Comparison of ENCODE assay signal across 28 mouse cellular contexts in genomic region chr7:37481165-37481564, GRCm38 (mm10).
"Had no signal": no experiment of that assay in that cellular context is flagged by ENCODE, and none has a peak within 500 bp of the region (broad histone marks: within the 10 kb centered on the region; RNA-seq: fewer than 3 reads in every experiment).

No protein-coding gene starts in this region.

- DNase-seq: cerebellum, adult 18-20 months; cerebellum, adult 2 months; cerebellum, adult 8-10 months; cerebellum, adult 9-10 months; cerebellum, adult 9-11 months; cerebellum, postnatal 10 days; cerebellum, postnatal 14 days; cerebellum, postnatal 25 days; cerebellum, postnatal 36 days; embryo, embryonic 11 days; forebrain, postnatal 0 days; gastrocnemius, adult 2 months; gastrocnemius, postnatal 10 days; gastrocnemius, postnatal 14 days; gastrocnemius, postnatal 25 days; gastrocnemius, postnatal 36 days; heart, adult 11 months had no signal

- ATAC-seq: forebrain, embryonic 13.5 days; forebrain, embryonic 14.5 days; forebrain, embryonic 15.5 days; forebrain, embryonic 16.5 days; forebrain, postnatal 0 days had no signal

- H3K36me3 ChIP-seq: embryonic facial prominence, embryonic 12.5 days; embryonic facial prominence, embryonic 13.5 days; embryonic facial prominence, embryonic 15.5 days; forebrain, embryonic 15.5 days had no signal

- H3K9me3 ChIP-seq: embryonic facial prominence, embryonic 10.5 days; embryonic facial prominence, embryonic 12.5 days; embryonic facial prominence, embryonic 13.5 days; embryonic facial prominence, embryonic 15.5 days; forebrain, embryonic 10.5 days; forebrain, embryonic 12.5 days; forebrain, embryonic 13.5 days; forebrain, embryonic 15.5 days had no signal

- H3K4me2 ChIP-seq: embryonic facial prominence, embryonic 12.5 days; embryonic facial prominence, embryonic 13.5 days; embryonic facial prominence, embryonic 15.5 days; forebrain, embryonic 12.5 days; forebrain, embryonic 13.5 days; forebrain, embryonic 15.5 days had no signal

- H3K4me1 ChIP-seq: embryonic facial prominence, embryonic 12.5 days; embryonic facial prominence, embryonic 13.5 days; forebrain, embryonic 12.5 days; forebrain, embryonic 15.5 days had no signal

- H3K4me3 ChIP-seq: embryonic facial prominence, embryonic 10.5 days; embryonic facial prominence, embryonic 12.5 days; embryonic facial prominence, embryonic 13.5 days; embryonic facial prominence, embryonic 15.5 days; erythroblast, embryonic 14.5 days; forebrain, embryonic 10.5 days; forebrain, embryonic 12.5 days; forebrain, embryonic 13.5 days; forebrain, embryonic 15.5 days; gastrocnemius, adult 2 months had no signal

- H3K9ac ChIP-seq: embryonic facial prominence, embryonic 12.5 days; embryonic facial prominence, embryonic 13.5 days; embryonic facial prominence, embryonic 15.5 days; forebrain, embryonic 12.5 days; forebrain, embryonic 13.5 days; forebrain, embryonic 15.5 days; forebrain, postnatal 0 days had no signal

- H3K27me3 ChIP-seq: embryonic facial prominence, embryonic 12.5 days; embryonic facial prominence, embryonic 15.5 days; forebrain, embryonic 12.5 days; forebrain, embryonic 13.5 days; forebrain, embryonic 15.5 days had no signal

- H3K27ac ChIP-seq: embryonic facial prominence, embryonic 10.5 days; embryonic facial prominence, embryonic 12.5 days; embryonic facial prominence, embryonic 13.5 days; embryonic facial prominence, embryonic 15.5 days; forebrain, embryonic 10.5 days; forebrain, embryonic 12.5 days; forebrain, embryonic 13.5 days; forebrain, embryonic 15.5 days; gastrocnemius, adult 2 months had no signal
